Mouse (Mus musculus) intestine, embryonic 14.5 days (tissue): Measurements from ENCODE around the gene Gm45213. TPM values are rescaled to one million over a fixed set of nuclear protein-coding genes. Genes with fewer than 3 reads are reported as not detected.

Experiments
- ATAC-seq: fragments of 200-750 bp; cut with Nextera tagmentation; replicated peaks from 2 replicates; pipeline ENCODE4 v1.8.0; 2017; ENCODE audit warnings: low read depth, moderate number of reproducible peaks, moderate TSS enrichment, moderate library complexity; ENCODE audit not compliant: low FRiP score, low TSS enrichment
- DNase-seq: peaks from one replicate; pipeline ENCODE4 v3.0.0-alpha.2; 2018; ENCODE audit warnings: low spot score
- H3K27ac ChIP-seq: fragments of 300-500 bp; sonication (generic); 2 replicates; pipeline ENCODE4 v1.5.1; 2014; ENCODE audit warnings: low read depth, mild to moderate bottlenecking, control low read depth
- H3K27me3 ChIP-seq: fragments of 300-500 bp; sonication (generic); replicated peaks from 2 replicates; pipeline ENCODE4 v1.6.1; 2014; ENCODE audit warnings: low read length, control low read depth; ENCODE audit not compliant: control insufficient read depth, insufficient read depth
- H3K36me3 ChIP-seq: fragments of 300-500 bp; sonication (generic); 2 replicates; pipeline ENCODE4 v1.6.1; 2014; ENCODE audit warnings: low read length, control low read depth; ENCODE audit not compliant: control insufficient read depth, insufficient read depth
- H3K4me1 ChIP-seq: fragments of 300-500 bp; sonication (generic); replicated peaks from 2 replicates; pipeline ENCODE4 v1.6.1; 2014; ENCODE audit warnings: low read length, control low read depth, mixed read lengths; ENCODE audit not compliant: control insufficient read depth, insufficient read depth
- H3K4me2 ChIP-seq: fragments of 300-500 bp; sonication (generic); 2 replicates; pipeline ENCODE4 v1.6.1; 2014; ENCODE audit warnings: low read length
- H3K4me3 ChIP-seq: fragments of 300-500 bp; sonication (generic); 2 replicates; pipeline ENCODE4 v1.5.1; 2014; ENCODE audit warnings: low read depth, low read length, control low read depth, mixed read lengths
- H3K9ac ChIP-seq: fragments of 300-500 bp; sonication (generic); 2 replicates; pipeline ENCODE4 v1.6.1; 2014; ENCODE audit warnings: mild to moderate bottlenecking, low read length
- H3K9me3 ChIP-seq: fragments of 300-500 bp; sonication (generic); 2 replicates; pipeline ENCODE4 v1.6.1; 2016; ENCODE audit warnings: low read length, control low read depth; ENCODE audit not compliant: control insufficient read depth
- WGBS: fragments of 180-500 bp; shearing (Covaris S2); extraction: QIAGEN DNeasy Blood & Tissue Kit; methylation state at CpG from one replicate; pipeline ENCODE4 v1.1.7; 2014; 5-methylcytosine and 5-hydroxymethylcytosine counted together
- polyA plus RNA-seq: library from polyadenylated mRNA; unstranded; fragments of >200 nt; fragmentation: Nextera tagmentation; extraction: Ambion mirVana; gene quantifications from 2 replicates; pipeline ENCODE4 v1.2.1, GENCODE M21; 2014

Gm45213 gene
- polyA plus RNA-seq, 1 experiment from 2014 or later, result not detected

GRCm38 (mm10) chr7:66061057-66061456, 17.7 kb downstream of the Gm45213 start:
- H3K27ac ChIP-seq, result peak overlapping the region; percentile 57; the same call in 1 of the 2 replicates
- WGBS, result 2% methylated on average over 14 of the region's 14 CpGs

GRCm38 (mm10) chr7:66076411-66076810, 33.0 kb downstream of the Gm45213 start:
- peaks cover 12% of the 10 kb centered on the region for H3K4me1 ChIP-seq
- no peak overlapping the region for H3K4me2 ChIP-seq
- H3K27ac ChIP-seq, result no peak overlapping the region
- no peak for DNase-seq
- ATAC-seq, result no peak
- H3K27me3 ChIP-seq, result no peaks in the 10 kb centered on the region
- H3K4me3 ChIP-seq, result no peak overlapping the region
- no peaks in the 10 kb centered on the region for H3K9me3 ChIP-seq
- peaks cover 60% of the 10 kb centered on the region for H3K36me3 ChIP-seq
- 73% methylated on average over 2 of the region's 2 CpGs for WGBS
- H3K9ac ChIP-seq, result no peak overlapping the region

More at GRCm38 (mm10) chr7:66061057-66061456, 17.7 kb downstream of the Gm45213 start:
- 0 out of 2 replicates have a peak, but pooled peaks have one; percentile 29 for ATAC-seq
- peak overlapping the region; percentile 91 for H3K4me3 ChIP-seq
- peak overlapping the region; percentile 92 for H3K9ac ChIP-seq
- no peaks in the 10 kb centered on the region for H3K9me3 ChIP-seq
- peaks cover 37% of the 10 kb centered on the region for H3K36me3 ChIP-seq
- peak; percentile 61 for DNase-seq
- H3K4me2 ChIP-seq, result peak overlapping the region; percentile 93
- H3K4me1 ChIP-seq, result peaks cover 13% of the 10 kb centered on the region; the same call in 1 of the 2 replicates
- H3K27me3 ChIP-seq, result no peaks in the 10 kb centered on the region

- Histone ChIP-seq H3K27ac (peak within 1 kb of the TSS; percentile 73), H3K27me3 (no peaks in the 10 kb centered on the region), H3K9me3 (no peaks in the 10 kb centered on the region), H3K9ac (peak within 1 kb of the TSS; percentile 65), H3K4me2 (peak within 1 kb of the TSS; percentile 72), H3K4me1 (peaks cover 12% of the 10 kb centered on the region), H3K36me3 (peaks cover 54% of the 10 kb centered on the region), H3K4me3 (peak within 1 kb of the TSS; percentile 64)
- DNase-seq (peak; percentile 94), ATAC-seq (peak; percentile 100)
- WGBS, result under 1% methylated on average over 65 of the region's 65 CpGs
Observed at GRCm38 (mm10) chr7:66079364-66080230, 36.2 kb downstream of the Gm45213 start, which contains the start of gene Selenos. Gene Selenos, plus strand, starts transcription at chr7:66079649.

- Histone ChIP-seq H3K36me3 (peaks cover 54% of the 10 kb centered on the region), H3K4me2 (peak overlapping the region; percentile 72), H3K27ac (peak overlapping the region; percentile 48; the same call in 1 of the 2 replicates), H3K9ac (peak overlapping the region; percentile 65), H3K4me3 (peak overlapping the region; percentile 64), H3K4me1 (peaks cover 12% of the 10 kb centered on the region), H3K9me3 (no peaks in the 10 kb centered on the region), H3K27me3 (no peaks in the 10 kb centered on the region)
- WGBS, result 46% methylated on average over 5 of the region's 5 CpGs
- ATAC-seq (no peak), DNase-seq (peak; percentile 58)
Observed at GRCm38 (mm10) chr7:66080231-66080613, 36.8 kb downstream of the Gm45213 start.

- H3K36me3 ChIP-seq, result peaks cover 69% of the 10 kb centered on the region
- no peak overlapping the region for H3K27ac ChIP-seq
- no peak overlapping the region for H3K4me2 ChIP-seq
- H3K9me3 ChIP-seq, result no peaks in the 10 kb centered on the region
- DNase-seq (no peak), ATAC-seq (no peak)
- H3K4me1 ChIP-seq, result peaks cover 11% of the 10 kb centered on the region
- no peak overlapping the region for H3K4me3 ChIP-seq
- no peaks in the 10 kb centered on the region for H3K27me3 ChIP-seq
- 89% methylated on average over 6 of the region's 6 CpGs for WGBS
- H3K9ac ChIP-seq, result no peak overlapping the region
Observed at GRCm38 (mm10) chr7:66083757-66084156, 40.4 kb downstream of the Gm45213 start.

GRCm38 (mm10) chr7:66084546-66084945, 41.1 kb downstream of the Gm45213 start:
- H3K27me3 ChIP-seq, result no peaks in the 10 kb centered on the region
- no peak for DNase-seq

GRCm38 (mm10) chr7:66087652-66088051, 44.2 kb downstream of the Gm45213 start:
- Histone ChIP-seq H3K36me3 (peaks cover 93% of the 10 kb centered on the region), H3K4me1 (no peaks in the 10 kb centered on the region), H3K27ac (no peak overlapping the region), H3K9me3 (no peaks in the 10 kb centered on the region), H3K9ac (no peak overlapping the region), H3K4me3 (no peak overlapping the region), H3K4me2 (no peak overlapping the region), H3K27me3 (no peaks in the 10 kb centered on the region)
- 84% methylated on average over 4 of the region's 4 CpGs for WGBS
- ATAC-seq (no peak), DNase-seq (no peak)

More at GRCm38 (mm10) chr7:66084546-66084945, 41.1 kb downstream of the Gm45213 start:
- Histone ChIP-seq H3K36me3 (peaks cover 77% of the 10 kb centered on the region), H3K9me3 (no peaks in the 10 kb centered on the region), H3K9ac (no peak overlapping the region), H3K4me1 (peaks cover 10% of the 10 kb centered on the region; the same call in 1 of the 2 replicates), H3K4me3 (no peak overlapping the region), H3K27ac (no peak overlapping the region), H3K4me2 (no peak overlapping the region)
- WGBS, result 84% methylated on average over 7 of the region's 7 CpGs
- ATAC-seq, result no peak

GRCm38 (mm10) chr7:66088077-66088476, 44.7 kb downstream of the Gm45213 start:
- ATAC-seq (no peak), DNase-seq (no peak)
- WGBS, result 90% methylated on average over 2 of the region's 2 CpGs
- Histone ChIP-seq H3K4me3 (no peak overlapping the region), H3K36me3 (peaks cover 89% of the 10 kb centered on the region), H3K27me3 (no peaks in the 10 kb centered on the region), H3K27ac (no peak overlapping the region), H3K4me2 (no peak overlapping the region), H3K9me3 (no peaks in the 10 kb centered on the region), H3K9ac (no peak overlapping the region), H3K4me1 (no peaks in the 10 kb centered on the region)
